Mouse (Mus musculus): Measurements from ENCODE around the gene Bex3.
A peak's percentile ranks its signal among the peaks of the same experiment; 100 is the strongest.
"Not testable (repeated sequence)": the region's sequence is repeated elsewhere in the genome, so short reads cannot be mapped to it uniquely, and the experiment has no call there.

Gene Bex3

DNA sequence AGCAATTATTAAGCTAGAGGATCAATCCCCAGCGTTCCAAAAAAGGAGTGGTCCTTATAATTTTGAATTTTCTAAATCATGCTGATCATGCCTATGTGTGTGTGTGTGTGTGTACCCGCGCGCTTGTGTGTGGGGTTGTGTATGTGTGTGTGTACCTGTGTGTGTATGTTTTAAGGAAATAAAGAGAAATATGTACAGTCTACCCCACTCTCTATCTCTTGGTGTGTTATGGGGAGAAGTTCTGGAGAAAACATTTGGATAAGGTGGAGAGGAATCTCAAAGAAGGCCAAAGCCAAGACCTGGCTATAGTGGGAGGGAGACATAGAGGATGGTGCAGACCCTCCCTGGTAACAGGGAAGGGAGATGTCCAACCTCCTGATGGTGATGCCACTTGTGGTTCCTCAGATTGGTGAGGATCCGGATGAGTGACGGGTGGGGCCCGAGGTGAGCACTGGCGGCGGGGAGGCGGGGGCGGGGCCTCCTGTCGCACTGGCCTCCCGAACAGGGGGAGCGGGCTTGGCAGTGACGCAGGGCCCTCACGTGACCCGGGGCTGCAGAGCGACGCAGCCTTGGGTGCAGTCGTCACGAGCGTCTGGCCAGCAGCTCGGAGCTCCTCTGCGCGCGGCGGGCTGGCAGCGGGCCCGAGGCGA, at the start of gene Bex3:
Gene Bex3 (plus strand): TSS at position 511 of the 650 bp plus-strand sequence.
- DNase-seq (ENCODE audit: low spot score): peak; percentile 5

- no peak for DNase-seq (ENCODE audit: low spot score)
Measured at GRCm38 (mm10) chrX:136223714-136224113, 46.3 kb upstream of the Bex3 start.

DNA sequence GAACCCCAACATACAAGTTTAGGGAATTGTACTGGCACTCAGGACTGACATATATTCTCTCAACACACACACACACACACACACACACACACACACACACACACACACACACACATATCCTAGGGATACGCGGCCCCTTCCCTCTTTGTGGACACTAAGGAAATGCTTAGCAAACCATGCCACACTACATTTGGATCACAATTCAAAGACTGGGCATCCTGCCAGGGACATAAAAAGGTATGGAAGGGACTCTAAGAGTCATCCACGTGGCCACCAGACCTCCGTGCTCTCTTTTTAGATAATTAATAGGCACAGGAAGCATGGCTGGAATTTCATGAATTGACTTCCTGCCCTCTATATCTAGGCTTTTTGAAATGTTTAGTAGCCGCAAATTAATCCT, 42.3 kb upstream of the Bex3 start:
- no peak for DNase-seq (ENCODE audit: low spot score)

DNA sequence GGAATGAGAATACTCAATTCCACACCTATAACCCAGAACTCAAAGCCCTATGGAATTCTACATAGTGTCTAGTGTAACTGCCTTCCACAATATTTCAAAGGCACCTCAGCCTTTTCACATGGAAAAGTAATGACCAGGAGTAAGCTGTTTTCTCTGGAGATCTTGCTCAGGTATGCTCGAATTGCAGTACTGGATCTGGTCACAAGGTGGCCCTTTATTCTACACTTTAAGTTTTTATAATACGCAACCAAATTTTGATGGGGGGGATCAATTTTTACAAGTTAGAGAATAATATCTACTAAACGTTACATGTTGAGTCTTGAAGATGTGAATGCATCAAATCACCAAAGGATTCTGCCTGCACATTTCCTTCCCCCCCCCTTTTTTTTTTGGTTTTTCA, 31.9 kb upstream of the Bex3 start:
- DNase-seq (ENCODE audit: low spot score): no peak

DNA sequence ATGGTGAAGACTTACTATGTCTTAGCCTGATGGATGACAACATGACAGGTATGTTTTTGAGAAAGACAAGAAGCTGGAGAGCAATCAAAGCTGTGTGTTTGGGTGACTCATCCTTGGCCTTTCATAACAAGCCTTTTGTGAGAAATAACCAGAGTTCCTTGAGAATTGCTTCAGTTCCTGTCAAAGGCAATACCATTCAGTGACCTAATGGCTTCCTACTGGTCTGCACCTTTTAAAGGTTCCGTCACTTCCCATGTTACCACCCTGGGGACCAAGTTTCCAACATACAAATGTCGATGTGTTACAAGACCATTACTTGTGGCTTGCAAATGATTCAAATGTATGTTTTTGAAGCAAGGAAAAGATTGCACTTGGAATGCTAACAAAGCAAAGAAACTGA, 26.9 kb upstream of the Bex3 start:
- DNase-seq (ENCODE audit: low spot score): no peak

- peak; percentile 55 for DNase-seq (ENCODE audit: low spot score)
Measured at GRCm38 (mm10) chrX:136244574-136245229, 25.4 kb upstream of the Bex3 start, which contains the start of gene Tceal9. Gene Tceal9, plus strand, starts transcription at chrX:136245079.

- DNase-seq (ENCODE audit: low spot score): no peak
Measured at GRCm38 (mm10) chrX:136245521-136246071, 24.5 kb upstream of the Bex3 start.

- DNase-seq (ENCODE audit: low spot score): no peak
Measured at GRCm38 (mm10) chrX:136248811-136249210, 21.2 kb upstream of the Bex3 start.

GRCm38 (mm10) chrX:136249671-136250070, 20.4 kb upstream of the Bex3 start:
- DNase-seq (ENCODE audit: low spot score): no peak

DNA sequence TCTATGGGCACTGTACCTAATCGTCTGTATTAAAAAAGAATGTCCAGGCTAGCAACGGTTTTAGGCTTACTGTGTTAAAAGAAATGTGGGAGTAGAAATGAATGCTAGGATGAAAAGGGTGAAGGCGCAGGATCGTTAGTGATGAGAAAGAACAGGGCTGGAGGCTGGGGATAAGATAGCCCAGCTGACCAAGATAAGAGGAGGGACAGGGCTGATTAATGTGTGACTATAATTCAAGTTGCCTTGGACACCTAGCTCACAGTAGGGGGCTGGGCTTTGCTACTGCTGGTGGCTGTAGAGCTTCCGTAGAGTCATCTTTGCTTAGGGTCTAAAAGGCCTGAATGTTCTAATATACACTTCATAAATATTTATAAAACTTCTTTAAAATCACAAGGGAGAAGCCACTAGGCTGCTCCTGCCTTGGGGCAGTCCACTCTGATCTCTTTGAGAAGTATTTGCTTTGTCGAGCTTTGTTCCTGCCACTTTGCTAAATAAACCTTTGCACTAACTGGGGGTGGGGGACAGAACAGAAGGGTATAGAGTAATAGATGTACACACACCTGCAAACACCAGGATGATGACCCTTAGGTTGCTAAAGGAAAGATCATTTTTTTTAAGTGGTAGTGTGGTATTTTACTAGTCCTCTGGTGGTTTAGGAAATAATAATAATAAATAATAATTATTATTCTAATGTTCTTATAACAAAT, 17.9 kb upstream of the Bex3 start:
- no peak for DNase-seq (ENCODE audit: low spot score)

DNA sequence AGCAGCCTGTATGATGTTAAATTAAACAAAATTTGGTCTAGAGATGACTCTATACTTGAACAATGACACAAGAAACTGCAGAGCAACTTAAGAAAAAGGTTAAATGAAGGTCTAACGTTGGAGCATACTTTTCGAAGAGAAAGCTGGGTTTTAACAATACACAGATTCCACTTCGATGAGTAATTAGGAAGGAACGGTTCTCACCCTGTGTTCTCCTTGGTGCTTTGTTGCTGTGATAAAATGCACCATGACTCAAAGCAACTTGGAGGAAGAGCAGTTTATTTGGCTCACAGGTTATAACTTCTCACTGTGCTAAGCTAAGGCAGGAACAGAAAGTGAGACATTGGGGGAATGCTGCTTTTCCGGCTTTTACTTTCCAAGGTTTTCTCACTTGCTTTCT, 2.3 kb upstream of the Bex3 start:
- no peak for DNase-seq (ENCODE audit: low spot score)

GRCm38 (mm10) chrX:136268173-136268572, 1.9 kb upstream of the Bex3 start:
- DNase-seq (ENCODE audit: low spot score): no peak

- DNase-seq (ENCODE audit: low spot score): not testable (repeated sequence)
Measured at GRCm38 (mm10) chrX:136270393-136271111, 499 bp downstream of the Bex3 start.

GRCm38 (mm10) chrX:136274542-136274941, 4.5 kb downstream of the Bex3 start:
- no peak for DNase-seq (ENCODE audit: low spot score)

DNA sequence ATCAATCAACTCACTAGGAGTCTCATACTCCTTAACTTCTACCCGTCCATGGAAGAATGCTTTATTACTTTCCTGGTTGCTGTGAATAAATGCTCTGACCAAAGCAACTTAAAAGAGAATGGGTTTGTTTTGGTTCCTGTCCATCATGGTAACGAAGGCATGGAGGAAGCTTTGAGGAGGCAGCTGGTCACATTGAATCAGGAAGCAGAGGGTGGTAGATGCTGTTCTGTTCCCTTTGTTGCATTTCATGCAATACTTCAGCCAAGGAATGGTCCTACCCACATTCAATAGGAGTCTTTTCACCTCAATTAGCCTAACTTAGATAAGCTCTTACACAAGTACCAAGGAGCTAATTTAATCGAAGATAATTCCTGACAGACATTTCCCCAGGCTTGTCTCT, 5.3 kb downstream of the Bex3 start:
- no peak for DNase-seq (ENCODE audit: low spot score)

- DNase-seq (ENCODE audit: low spot score): no peak
Measured at GRCm38 (mm10) chrX:136277577-136277976, 7.5 kb downstream of the Bex3 start.

GRCm38 (mm10) chrX:136278401-136278800, 8.3 kb downstream of the Bex3 start:
- no peak for DNase-seq (ENCODE audit: low spot score)

GRCm38 (mm10) chrX:136279410-136279809, 9.4 kb downstream of the Bex3 start:
- no peak for DNase-seq (ENCODE audit: low spot score)

GRCm38 (mm10) chrX:136290817-136291281, 20.8 kb downstream of the Bex3 start:
- DNase-seq (ENCODE audit: low spot score): no peak

DNA sequence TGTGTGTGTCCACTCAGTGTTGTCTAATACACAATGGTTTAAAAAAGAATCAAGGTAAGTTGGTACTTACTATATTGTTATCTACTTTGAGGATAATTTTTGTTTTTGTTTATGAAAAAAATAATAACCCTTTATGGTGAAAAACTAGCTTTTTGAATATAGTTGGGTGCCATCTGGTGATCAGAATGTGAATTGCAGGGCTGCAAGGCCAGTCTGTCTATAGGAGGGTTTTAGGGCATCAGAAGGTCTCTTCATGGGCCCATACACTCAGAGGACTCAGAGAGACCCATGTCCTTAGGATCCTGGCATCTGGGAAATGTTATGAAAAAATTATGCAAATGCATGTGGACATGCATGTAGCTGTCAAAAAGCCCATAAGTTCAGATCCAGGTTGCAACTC, 34.2 kb downstream of the Bex3 start:
- DNase-seq (ENCODE audit: low spot score): no peak

- no peak for DNase-seq (ENCODE audit: low spot score)
Measured at GRCm38 (mm10) chrX:136306196-136306595, 36.1 kb downstream of the Bex3 start.

GRCm38 (mm10) chrX:136313303-136313702, 43.2 kb downstream of the Bex3 start:
- DNase-seq (ENCODE audit: low spot score): no peak

All from spleen, adult 12 weeks (tissue).